Mouse (Mus musculus): Measurements from ENCODE around the gene Itm2b.

Itm2b gene

GRCm38 (mm10) chr14:73384913-73385719 lies at the start of gene Itm2b:
Gene Itm2b (minus strand): TSS chr14:73385289.
- DNase-seq: peak; percentile 85

DNA sequence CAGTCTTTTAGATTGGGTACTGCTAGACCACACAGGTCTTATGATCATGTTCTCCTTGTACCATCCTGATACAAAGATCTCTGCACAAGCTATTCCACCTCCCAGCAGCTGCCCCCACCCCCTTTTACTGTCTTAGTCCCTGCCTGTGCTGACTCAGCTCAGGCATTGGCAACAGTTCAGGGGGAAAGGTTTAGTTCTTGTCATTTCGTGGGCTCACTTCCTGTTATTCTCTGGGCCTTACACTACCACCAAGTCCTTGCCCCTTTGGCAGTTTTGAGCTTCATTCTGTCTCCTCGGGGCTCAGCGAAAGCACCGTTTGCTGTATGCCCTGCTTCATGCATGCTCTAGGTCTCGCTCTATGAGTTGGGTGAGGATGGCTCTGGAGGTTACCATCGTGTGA lies 48.4 kb upstream of the Itm2b start:
- no peak for DNase-seq

DNA sequence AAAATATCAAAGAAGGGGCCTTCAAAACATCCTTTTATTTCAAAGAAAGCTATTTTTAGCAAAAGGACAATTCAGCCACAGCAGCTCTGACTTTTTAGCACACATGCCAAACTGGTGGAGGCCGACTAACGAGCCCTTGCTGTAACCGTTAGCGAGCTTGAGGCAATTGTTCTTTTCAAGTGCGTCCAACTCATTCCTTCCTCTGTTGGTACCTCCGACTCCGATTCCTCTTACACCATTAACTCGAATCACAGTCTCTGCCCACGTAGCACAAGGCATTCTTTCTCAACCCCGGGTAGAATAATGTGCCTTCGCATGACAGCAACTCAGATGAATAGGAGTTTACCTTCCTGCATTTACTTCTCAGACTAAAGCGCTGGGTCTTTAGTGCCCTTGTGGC lies 45.5 kb upstream of the Itm2b start:
- DNase-seq: no peak

- no peak for DNase-seq
Measured at GRCm38 (mm10) chr14:73425571-73426041, 40.5 kb upstream of the Itm2b start.

DNA sequence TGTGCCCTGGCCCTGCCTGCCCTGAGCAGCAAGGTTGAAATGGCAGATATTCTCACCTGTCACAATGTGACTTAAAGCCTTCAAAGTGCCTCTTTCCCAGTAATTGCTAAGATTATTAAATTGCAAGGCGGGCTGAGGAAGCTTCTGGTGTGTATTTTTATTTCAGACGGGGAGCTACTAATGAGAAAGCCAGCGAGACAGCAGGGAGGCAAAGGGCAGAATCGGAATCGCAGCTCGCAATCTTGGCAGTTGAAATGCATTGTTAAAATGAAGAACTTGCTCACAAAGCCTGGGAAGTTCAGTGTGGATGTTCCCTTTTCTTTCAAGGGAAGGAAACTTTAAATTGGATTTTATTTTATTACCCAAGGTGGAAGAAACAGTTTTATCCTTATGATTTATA lies 39.9 kb upstream of the Itm2b start:
- no peak for DNase-seq

DNA sequence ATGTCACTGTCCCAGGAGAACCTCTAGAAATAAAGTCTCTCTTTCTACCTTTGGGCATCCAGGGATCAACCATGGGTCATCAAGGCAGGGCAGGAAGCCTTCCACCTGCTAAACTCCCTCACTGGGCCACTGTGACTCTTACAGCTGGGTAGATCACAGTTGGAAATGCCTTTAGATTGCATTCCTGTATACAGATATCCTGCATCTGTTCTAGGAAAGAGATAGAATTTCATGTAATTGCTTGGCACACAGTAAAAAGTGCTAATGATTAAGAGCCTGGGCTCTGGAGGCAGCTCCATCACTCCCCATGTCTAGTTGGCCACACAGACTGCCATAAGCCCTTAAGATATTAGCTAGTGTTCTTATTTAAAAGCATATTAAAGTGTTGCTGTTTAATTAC lies 38.5 kb upstream of the Itm2b start:
- no peak for DNase-seq

- DNase-seq: no peak
Measured at GRCm38 (mm10) chr14:73422621-73423020, 37.5 kb upstream of the Itm2b start.

DNA sequence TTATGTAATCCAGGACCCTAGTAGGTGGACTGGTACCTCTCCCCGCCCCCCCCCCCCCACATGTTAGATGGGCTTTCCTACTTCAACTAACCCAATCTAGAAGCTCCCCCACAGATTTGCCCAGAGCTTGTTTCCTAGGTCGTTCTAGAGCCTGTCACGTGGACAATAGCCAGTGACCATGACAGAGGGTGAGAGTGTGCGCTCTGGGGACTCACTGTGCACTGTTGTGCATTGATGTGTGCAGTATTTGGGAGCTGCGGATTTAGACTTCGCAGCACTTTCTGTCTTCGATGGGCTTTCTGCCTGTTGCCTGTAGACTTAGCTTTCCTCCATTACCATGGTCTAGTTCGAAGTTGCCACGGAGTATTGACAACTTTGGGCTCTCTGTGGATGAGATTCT lies 36.5 kb upstream of the Itm2b start:
- DNase-seq: no peak

DNA sequence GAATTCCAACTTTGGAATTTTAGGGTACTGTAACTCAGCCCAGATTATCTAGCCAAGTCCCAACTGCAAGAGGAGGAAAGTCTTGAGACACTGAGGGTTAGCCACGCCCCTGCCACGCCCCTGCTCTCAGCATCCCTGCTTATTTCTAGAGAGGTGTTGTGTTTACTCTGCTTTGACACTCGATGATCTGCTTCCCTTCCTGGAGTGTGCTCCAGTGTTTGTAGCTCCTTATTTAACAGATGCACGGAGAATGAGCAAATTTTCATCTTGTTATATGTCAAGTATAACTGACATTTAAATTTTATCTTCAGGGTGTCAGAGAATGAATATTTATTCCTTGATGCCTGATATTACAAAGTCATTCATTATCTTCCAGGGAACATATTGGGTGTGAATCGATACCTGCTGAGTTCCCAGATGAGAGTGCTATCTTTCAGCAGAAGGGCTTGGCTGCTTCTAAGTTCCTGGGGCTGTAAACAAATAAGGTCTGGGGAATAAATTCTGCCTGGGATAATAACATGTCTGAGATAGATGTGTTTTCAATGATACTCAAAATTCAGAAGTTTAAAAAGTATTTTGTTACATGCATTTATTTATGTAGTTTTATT lies 35.2 kb upstream of the Itm2b start:
- no peak for DNase-seq

DNA sequence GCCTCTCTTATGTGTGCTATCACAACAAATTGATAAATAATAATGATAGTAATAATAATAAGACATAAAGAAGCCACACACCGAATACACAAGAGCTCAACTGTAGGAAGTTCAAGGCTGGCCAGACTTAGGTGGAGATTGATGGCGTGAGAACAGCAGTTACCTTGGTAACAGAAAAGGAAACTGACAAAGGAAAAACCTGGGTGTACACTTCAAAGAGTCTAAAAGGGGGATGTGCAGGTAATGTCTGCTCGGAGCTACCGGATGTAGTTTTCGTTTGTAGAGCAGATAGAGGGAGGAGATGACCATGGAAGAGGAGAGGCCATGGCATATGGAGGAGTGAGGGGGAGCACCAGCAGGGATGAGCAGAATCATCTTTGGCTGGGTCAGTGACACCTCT lies 31.4 kb upstream of the Itm2b start:
- no peak for DNase-seq

GRCm38 (mm10) chr14:73415376-73416035 lies 30.4 kb upstream of the Itm2b start:
- DNase-seq: no peak

- no peak for DNase-seq
Measured at GRCm38 (mm10) chr14:73411729-73412128, 26.6 kb upstream of the Itm2b start.

DNA sequence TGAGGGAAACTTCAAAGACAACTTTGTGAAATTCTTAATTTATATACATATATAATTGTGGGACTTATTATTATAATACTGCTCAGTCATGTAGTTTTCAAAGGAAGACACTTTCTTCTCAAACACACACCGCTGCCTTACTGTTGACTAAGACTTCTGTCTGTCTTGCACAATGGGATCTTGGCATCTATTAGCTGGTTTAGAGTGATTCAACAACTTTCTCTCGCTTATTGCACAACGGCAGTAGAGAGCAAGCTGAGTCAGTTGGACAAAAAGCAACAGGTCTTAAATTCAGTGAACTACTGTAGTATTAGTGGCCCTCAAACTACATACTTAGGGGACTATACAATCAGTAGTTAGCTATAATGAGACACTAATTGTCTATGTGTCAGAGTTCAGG lies 25.0 kb upstream of the Itm2b start:
- DNase-seq: no peak

GRCm38 (mm10) chr14:73408223-73408845 lies 23.2 kb upstream of the Itm2b start:
- no peak for DNase-seq

GRCm38 (mm10) chr14:73404016-73404415 lies 18.9 kb upstream of the Itm2b start:
- DNase-seq: no peak

- no peak for DNase-seq
Measured at GRCm38 (mm10) chr14:73403351-73403750, 18.3 kb upstream of the Itm2b start.

DNA sequence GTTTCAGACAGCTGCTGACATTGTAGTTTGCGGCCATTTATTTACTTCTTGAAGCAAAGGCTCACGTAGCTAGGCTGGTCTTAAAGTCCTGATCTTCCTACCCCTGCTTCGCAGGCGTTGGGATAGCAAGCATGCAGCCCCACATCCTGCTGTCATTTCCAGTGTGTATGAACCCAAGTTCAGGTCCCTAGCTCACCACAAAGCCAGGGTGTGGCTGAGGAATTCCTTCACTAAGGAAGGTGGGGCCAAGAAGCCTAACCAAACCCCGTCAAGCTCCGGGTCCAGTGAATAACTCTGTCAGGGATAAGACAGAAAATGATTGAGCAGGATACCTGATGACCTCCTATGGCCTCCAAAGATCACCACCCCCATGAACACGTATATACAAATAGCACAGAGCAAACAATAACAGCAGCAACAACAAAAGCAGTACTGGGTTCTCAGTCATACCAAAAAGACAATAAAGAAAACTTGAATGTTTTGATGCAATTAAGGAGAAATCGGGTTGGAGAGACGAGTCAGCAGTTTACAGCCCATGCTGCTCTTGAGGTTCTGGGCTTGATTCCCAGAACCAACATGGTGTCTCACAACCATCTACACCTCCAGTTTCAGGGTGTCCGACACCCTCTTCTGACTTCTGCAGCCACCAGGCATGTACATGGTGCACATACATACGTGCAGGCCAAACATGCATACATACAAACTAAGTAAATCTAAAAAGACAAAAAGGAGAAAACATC lies 17.4 kb upstream of the Itm2b start:
- DNase-seq: no peak

- DNase-seq: no peak
Measured at GRCm38 (mm10) chr14:73401408-73401807, 16.3 kb upstream of the Itm2b start.

- DNase-seq: no peak
Measured at GRCm38 (mm10) chr14:73399866-73400618, 15.0 kb upstream of the Itm2b start.

- DNase-seq: no peak
Measured at GRCm38 (mm10) chr14:73398367-73398996, 13.4 kb upstream of the Itm2b start.

DNA sequence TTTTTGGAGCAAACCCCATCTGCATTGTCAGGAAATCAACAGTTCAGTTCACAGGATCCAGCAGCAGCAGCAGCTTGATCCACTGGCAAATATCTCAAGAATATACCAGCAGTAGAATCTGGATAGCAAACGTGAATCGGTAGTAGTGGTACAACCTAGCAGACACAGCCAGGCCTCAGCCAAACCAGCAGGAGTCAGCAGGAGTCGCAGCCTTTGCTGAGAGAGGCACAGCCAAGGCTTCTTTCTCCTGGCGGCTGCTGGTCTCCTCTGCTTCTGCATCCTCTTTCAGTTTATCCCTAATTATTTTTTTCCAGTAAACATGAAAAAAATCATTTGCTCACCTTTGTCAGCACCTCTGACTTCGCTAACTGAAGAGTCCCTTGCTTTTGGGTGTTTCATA lies 10.7 kb upstream of the Itm2b start:
- DNase-seq: no peak

Measured in right cerebral cortex, adult 18-20 months (tissue).